Mouse (Mus musculus) hindbrain, embryonic 11.5 days (tissue): ENCODE data around the gene Ddc. TPM values are rescaled to one million over a fixed set of nuclear protein-coding genes. Genes with fewer than 3 reads are reported as not detected.

Source experiments
- ATAC-seq: fragments of 200-750 bp; cut with Nextera tagmentation; 2 replicates; pipeline ENCODE4 v1.8.0; 2017; ENCODE audit warnings: mild to moderate bottlenecking, moderate TSS enrichment, moderate library complexity; ENCODE audit not compliant: low FRiP score
- DNase-seq: peaks from one replicate; pipeline ENCODE4 v3.0.0-alpha.2; 2015; ENCODE audit warnings: low spot score
- H3K27ac ChIP-seq: fragments of 300-500 bp; sonication (generic); 2 replicates; pipeline ENCODE4 v1.5.1; 2014; ENCODE audit warnings: mild to moderate bottlenecking, low read depth, low read length
- H3K27me3 ChIP-seq: fragments of 300-500 bp; sonication (generic); 2 replicates; pipeline ENCODE4 v1.6.1; 2014; ENCODE audit warnings: mild to moderate bottlenecking, low read length, moderate library complexity, mixed read lengths; ENCODE audit not compliant: control insufficient read depth, insufficient read depth
- H3K36me3 ChIP-seq: fragments of 300-500 bp; sonication (generic); 2 replicates; pipeline ENCODE4 v1.6.1; 2014; ENCODE audit warnings: mild to moderate bottlenecking, low read length, moderate library complexity, mixed read lengths; ENCODE audit not compliant: control insufficient read depth, insufficient read depth
- H3K4me1 ChIP-seq: fragments of 300-500 bp; sonication (generic); replicated peaks from 2 replicates; pipeline ENCODE4 v1.6.1; 2014; ENCODE audit warnings: low read length, mixed read lengths; ENCODE audit not compliant: control insufficient read depth, insufficient read depth
- H3K4me2 ChIP-seq: fragments of 300-500 bp; sonication (generic); replicated peaks from 2 replicates; pipeline ENCODE4 v1.6.1; 2014; ENCODE audit warnings: mild to moderate bottlenecking, low read depth, low read length
- H3K4me3 ChIP-seq: fragments of 300-500 bp; sonication (generic); 2 replicates; pipeline ENCODE4 v1.5.1; 2014; ENCODE audit warnings: low read depth, low read length
- H3K9ac ChIP-seq: fragments of 300-500 bp; sonication (generic); 2 replicates; pipeline ENCODE4 v1.6.1; 2014; ENCODE audit warnings: low read depth, low read length
- H3K9me3 ChIP-seq: fragments of 300-500 bp; sonication (generic); 2 replicates; pipeline ENCODE4 v1.6.1; 2016; ENCODE audit warnings: low read length; ENCODE audit not compliant: control insufficient read depth
- WGBS: fragments of 180-500 bp; shearing (Covaris S2); extraction: QIAGEN DNeasy Blood & Tissue Kit; methylation state at CpG from one replicate; pipeline ENCODE4 v1.1.7; 2014; 5-methylcytosine and 5-hydroxymethylcytosine counted together
- polyA plus RNA-seq: library from polyadenylated mRNA; unstranded; fragments of >200 nt; fragmentation: Nextera tagmentation; extraction: Ambion mirVana; gene quantifications from 2 replicates; pipeline ENCODE4 v1.2.1, GENCODE M21; 2014

Ddc gene
- polyA plus RNA-seq, 1 experiment from 2014 or later, result 14.3 TPM

- no peaks in the 10 kb centered on the region for H3K4me1 ChIP-seq
- no peaks in the 10 kb centered on the region for H3K27me3 ChIP-seq
Observed at GRCm38 (mm10) chr11:11774893-11775292, 123.1 kb downstream of the Ddc start.

DNA sequence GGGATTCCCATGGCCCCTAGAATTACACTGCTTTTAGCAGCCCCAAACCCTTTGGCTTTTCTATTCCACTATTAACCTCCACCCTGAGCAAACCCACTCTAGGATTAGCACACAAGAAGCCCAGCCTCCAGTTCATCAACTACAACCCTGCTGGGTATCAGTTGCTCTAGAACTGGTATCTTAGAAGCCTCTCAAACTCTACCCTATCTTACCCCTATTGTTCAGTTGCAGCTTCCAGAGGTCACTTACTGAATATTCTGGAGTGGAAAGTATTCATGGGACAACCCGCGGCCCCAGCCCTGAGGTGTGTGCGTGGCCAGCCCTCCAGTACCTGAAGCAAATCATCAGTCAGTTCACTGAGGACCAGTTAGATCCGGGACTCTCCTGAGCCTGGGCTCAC is 123.6 kb downstream of the Ddc start:
- DNase-seq, result no peak
- 96% methylated on average over 4 of the region's 4 CpGs for WGBS
- H3K4me1 ChIP-seq, result no peaks in the 10 kb centered on the region
- no peak overlapping the region for H3K4me2 ChIP-seq
- no peak overlapping the region for H3K9ac ChIP-seq
- no peaks in the 10 kb centered on the region for H3K27me3 ChIP-seq
- no peak overlapping the region for H3K27ac ChIP-seq
- no peaks in the 10 kb centered on the region for H3K36me3 ChIP-seq
- no peak overlapping the region for H3K4me3 ChIP-seq
- no peaks in the 10 kb centered on the region for H3K9me3 ChIP-seq
- ATAC-seq, result no peak

More at GRCm38 (mm10) chr11:11774893-11775292, 123.1 kb downstream of the Ddc start:
- no peaks in the 10 kb centered on the region for H3K36me3 ChIP-seq
- H3K27ac ChIP-seq, result no peak overlapping the region
- no peak overlapping the region for H3K9ac ChIP-seq
- no peaks in the 10 kb centered on the region for H3K9me3 ChIP-seq
- no peak overlapping the region for H3K4me3 ChIP-seq
- H3K4me2 ChIP-seq, result no peak overlapping the region
- 91% methylated on average over 5 of the region's 5 CpGs for WGBS
- ATAC-seq, result no peak
- no peak for DNase-seq

DNA sequence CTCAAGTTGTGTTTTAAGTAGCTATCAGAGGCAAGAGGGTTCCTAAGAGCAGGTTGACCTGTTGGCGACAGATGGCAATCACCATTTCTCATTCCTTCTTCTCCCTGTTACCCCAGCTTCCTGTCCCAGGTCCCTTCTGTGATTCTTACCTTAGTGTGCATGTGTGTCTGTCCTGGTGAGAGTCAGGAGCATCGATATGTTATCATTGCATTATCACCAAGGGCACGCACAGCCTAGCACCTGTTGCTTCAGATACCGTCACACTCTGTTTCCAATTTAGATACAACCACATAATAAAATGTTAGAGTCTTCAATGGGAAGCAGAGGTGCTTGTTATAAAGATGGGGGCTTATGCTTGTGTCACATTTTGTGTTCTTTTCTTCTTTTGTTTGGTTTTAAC is 125.7 kb downstream of the Ddc start:
- H3K4me2 ChIP-seq, result no peak overlapping the region
- H3K27me3 ChIP-seq, result no peaks in the 10 kb centered on the region
- no peaks in the 10 kb centered on the region for H3K4me1 ChIP-seq
- DNase-seq, result no peak
- WGBS, result 94% methylated on average over 4 of the region's 4 CpGs
- H3K27ac ChIP-seq, result no peak overlapping the region
- no peaks in the 10 kb centered on the region for H3K36me3 ChIP-seq
- no peak overlapping the region for H3K9ac ChIP-seq
- no peak overlapping the region for H3K4me3 ChIP-seq
- H3K9me3 ChIP-seq, result no peaks in the 10 kb centered on the region
- ATAC-seq, result no peak

GRCm38 (mm10) chr11:11770691-11771090 is 127.3 kb downstream of the Ddc start:
- H3K36me3 ChIP-seq, result no peaks in the 10 kb centered on the region
- H3K9ac ChIP-seq, result no peak overlapping the region
- H3K4me2 ChIP-seq, result no peak overlapping the region
- no peaks in the 10 kb centered on the region for H3K27me3 ChIP-seq
- no peaks in the 10 kb centered on the region for H3K9me3 ChIP-seq
- ATAC-seq (no peak), DNase-seq (no peak)
- no peak overlapping the region for H3K27ac ChIP-seq
- no peaks in the 10 kb centered on the region for H3K4me1 ChIP-seq
- 87% methylated on average over 3 of the region's 3 CpGs for WGBS
- no peak overlapping the region for H3K4me3 ChIP-seq

DNA sequence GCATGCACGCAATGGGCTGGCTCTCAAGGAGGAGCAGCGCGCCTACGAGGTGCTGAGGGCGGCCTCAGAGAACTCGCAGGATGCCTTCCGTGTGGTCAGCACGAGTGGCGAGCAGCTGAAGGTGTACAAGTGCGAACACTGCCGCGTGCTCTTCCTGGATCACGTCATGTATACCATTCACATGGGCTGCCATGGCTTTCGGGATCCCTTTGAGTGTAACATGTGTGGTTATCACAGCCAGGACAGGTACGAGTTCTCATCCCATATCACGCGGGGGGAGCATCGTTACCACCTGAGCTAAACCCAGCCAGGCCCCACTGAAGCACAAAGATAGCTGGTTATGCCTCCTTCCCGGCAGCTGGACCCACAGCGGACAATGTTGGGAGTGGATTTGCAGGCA is 128.7 kb downstream of the Ddc start:
- Histone ChIP-seq H3K4me2 (no peak overlapping the region), H3K9me3 (no peaks in the 10 kb centered on the region), H3K4me1 (no peaks in the 10 kb centered on the region), H3K4me3 (no peak overlapping the region), H3K27me3 (no peaks in the 10 kb centered on the region), H3K27ac (no peak overlapping the region), H3K9ac (no peak overlapping the region), H3K36me3 (no peaks in the 10 kb centered on the region)
- DNase-seq (no peak), ATAC-seq (0 out of 2 replicates have a peak, but pooled peaks have one; percentile 10)
- 93% methylated on average over 20 of the region's 20 CpGs for WGBS

GRCm38 (mm10) chr11:11768057-11768456 is 129.9 kb downstream of the Ddc start:
- Histone ChIP-seq H3K4me3 (no peak overlapping the region), H3K4me1 (no peaks in the 10 kb centered on the region), H3K4me2 (no peak overlapping the region), H3K27ac (no peak overlapping the region), H3K36me3 (no peaks in the 10 kb centered on the region), H3K9me3 (no peaks in the 10 kb centered on the region), H3K27me3 (no peaks in the 10 kb centered on the region), H3K9ac (no peak overlapping the region)
- whole genome bisulfite sequencing, result 93% methylated on average over 2 of the region's 2 CpGs
- DNase-seq (no peak), ATAC-seq (no peak)

DNA sequence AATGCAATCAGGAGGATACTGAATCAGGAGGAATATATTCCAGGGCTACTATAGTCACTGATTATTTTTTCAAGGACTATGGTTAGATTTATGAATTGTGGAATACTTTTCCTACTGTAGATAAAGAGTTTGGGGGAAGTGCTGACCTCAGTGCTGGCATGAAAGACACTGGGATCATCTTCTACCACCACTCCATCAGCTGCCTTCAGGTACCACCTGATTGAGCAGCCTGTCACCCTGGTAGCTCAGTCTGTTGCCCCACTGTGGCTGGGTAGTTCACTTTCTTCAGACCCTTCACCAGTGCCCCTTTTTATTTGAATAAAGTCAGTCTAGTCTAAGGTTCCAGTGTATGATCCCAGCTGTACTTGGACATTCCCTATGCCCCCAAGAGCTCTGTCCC is 131.2 kb downstream of the Ddc start:
- no peaks in the 10 kb centered on the region for H3K9me3 ChIP-seq
- no peak for ATAC-seq
- H3K36me3 ChIP-seq, result no peaks in the 10 kb centered on the region
- no peak overlapping the region for H3K9ac ChIP-seq
- H3K27me3 ChIP-seq, result no peaks in the 10 kb centered on the region
- DNase-seq, result no peak
- no peak overlapping the region for H3K4me2 ChIP-seq
- H3K4me3 ChIP-seq, result no peak overlapping the region
- no peaks in the 10 kb centered on the region for H3K4me1 ChIP-seq
- no peak overlapping the region for H3K27ac ChIP-seq

GRCm38 (mm10) chr11:11766105-11766504 is 131.8 kb downstream of the Ddc start:
- H3K27ac ChIP-seq, result no peak overlapping the region
- no peak overlapping the region for H3K4me3 ChIP-seq
- H3K4me2 ChIP-seq, result no peak overlapping the region
- H3K27me3 ChIP-seq, result no peaks in the 10 kb centered on the region
- H3K36me3 ChIP-seq, result no peaks in the 10 kb centered on the region
- DNase-seq (no peak), ATAC-seq (no peak)
- 70% methylated on average over 1 of the region's 1 CpGs for WGBS
- no peaks in the 10 kb centered on the region for H3K4me1 ChIP-seq
- no peak overlapping the region for H3K9ac ChIP-seq
- no peaks in the 10 kb centered on the region for H3K9me3 ChIP-seq

GRCm38 (mm10) chr11:11765414-11765813 is 132.5 kb downstream of the Ddc start:
- H3K9me3 ChIP-seq, result no peaks in the 10 kb centered on the region
- H3K4me3 ChIP-seq, result no peak overlapping the region
- no peak overlapping the region for H3K27ac ChIP-seq
- 86% methylated on average over 1 of the region's 1 CpGs for WGBS
- ATAC-seq, result no peak
- H3K4me2 ChIP-seq, result no peak overlapping the region
- no peak overlapping the region for H3K9ac ChIP-seq
- H3K27me3 ChIP-seq, result no peaks in the 10 kb centered on the region
- no peaks in the 10 kb centered on the region for H3K4me1 ChIP-seq
- H3K36me3 ChIP-seq, result no peaks in the 10 kb centered on the region
- DNase-seq, result no peak
